Mouse (Mus musculus) stomach, postnatal 0 days (tissue): ENCODE data around the gene Plekhg5.

ENCODE experiments used
- CTCF ChIP-seq: IDR thresholded peaks from 2 replicates; pipeline ENCODE4 v1.5.1; 2016; ENCODE audit warnings: antibody characterized with exemption, low read depth, mild to moderate bottlenecking, moderate library complexity
- EP300 ChIP-seq: optimal IDR thresholded peaks from 2 replicates; pipeline ENCODE3; 2016; ENCODE audit warnings: antibody characterized with exemption

DNA sequence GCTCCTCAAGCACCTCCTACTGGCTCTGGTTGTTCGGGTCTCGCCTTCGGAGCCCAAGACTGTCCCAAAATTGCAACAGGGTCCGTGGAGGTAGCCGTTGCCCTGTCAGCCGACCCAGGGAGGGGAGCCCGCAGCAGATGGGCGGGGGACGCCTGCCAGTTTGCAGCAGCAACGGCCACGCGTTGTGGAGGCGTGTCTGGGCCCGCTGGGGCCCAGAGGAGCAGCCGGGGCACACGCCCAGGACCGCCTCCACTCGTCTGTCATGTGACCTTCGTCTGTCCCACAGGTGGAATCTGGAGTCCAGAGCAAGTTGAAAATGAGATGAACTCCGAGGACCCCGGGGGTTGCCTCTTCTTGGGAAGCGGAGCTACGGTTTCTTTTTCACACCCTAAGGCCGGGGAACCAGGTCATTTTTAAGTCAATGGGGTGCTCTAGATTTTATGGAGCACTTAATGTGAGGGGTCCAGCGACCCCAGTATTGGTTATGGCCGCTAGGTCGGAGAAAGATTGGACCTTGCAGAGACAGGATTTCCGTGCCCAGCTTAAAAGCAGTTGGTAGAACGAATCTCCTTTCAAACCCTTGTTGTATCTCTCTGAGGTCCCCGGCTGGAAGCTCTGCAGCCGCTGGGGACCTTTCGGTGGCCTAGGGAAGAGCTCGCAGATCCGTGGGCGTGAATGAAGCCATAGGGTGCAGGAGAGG is 86.4 kb downstream of the Plekhg5 start, which contains the start of gene Hes2:
- no peak for TF ChIP-seq CTCF
- no peak for TF ChIP-seq EP300
